Mouse (Mus musculus) intestine, embryonic 14.5 days (tissue): ENCODE data around the gene Gm7137. TPM values are rescaled to one million over a fixed set of nuclear protein-coding genes. Genes with fewer than 3 reads are reported as not detected.
"Not testable (repeated sequence)": the region's sequence is repeated elsewhere in the genome, so short reads cannot be mapped to it uniquely, and the experiment has no call there.

Experiments used
- ATAC-seq: fragments of 200-750 bp; cut with Nextera tagmentation; replicated peaks from 2 replicates; pipeline ENCODE4 v1.8.0; 2017; ENCODE audit warnings: low read depth, moderate number of reproducible peaks, moderate TSS enrichment, moderate library complexity; ENCODE audit not compliant: low FRiP score, low TSS enrichment
- DNase-seq: peaks from one replicate; pipeline ENCODE4 v3.0.0-alpha.2; 2018; ENCODE audit warnings: low spot score
- H3K27ac ChIP-seq: fragments of 300-500 bp; sonication (generic); 2 replicates; pipeline ENCODE4 v1.5.1; 2014; ENCODE audit warnings: low read depth, mild to moderate bottlenecking, control low read depth
- H3K27me3 ChIP-seq: fragments of 300-500 bp; sonication (generic); replicated peaks from 2 replicates; pipeline ENCODE4 v1.6.1; 2014; ENCODE audit warnings: low read length, control low read depth; ENCODE audit not compliant: control insufficient read depth, insufficient read depth
- H3K36me3 ChIP-seq: fragments of 300-500 bp; sonication (generic); 2 replicates; pipeline ENCODE4 v1.6.1; 2014; ENCODE audit warnings: low read length, control low read depth; ENCODE audit not compliant: control insufficient read depth, insufficient read depth
- H3K4me1 ChIP-seq: fragments of 300-500 bp; sonication (generic); replicated peaks from 2 replicates; pipeline ENCODE4 v1.6.1; 2014; ENCODE audit warnings: low read length, control low read depth, mixed read lengths; ENCODE audit not compliant: control insufficient read depth, insufficient read depth
- H3K4me2 ChIP-seq: fragments of 300-500 bp; sonication (generic); 2 replicates; pipeline ENCODE4 v1.6.1; 2014; ENCODE audit warnings: low read length
- H3K4me3 ChIP-seq: fragments of 300-500 bp; sonication (generic); 2 replicates; pipeline ENCODE4 v1.5.1; 2014; ENCODE audit warnings: low read depth, low read length, control low read depth, mixed read lengths
- H3K9ac ChIP-seq: fragments of 300-500 bp; sonication (generic); 2 replicates; pipeline ENCODE4 v1.6.1; 2014; ENCODE audit warnings: mild to moderate bottlenecking, low read length
- H3K9me3 ChIP-seq: fragments of 300-500 bp; sonication (generic); 2 replicates; pipeline ENCODE4 v1.6.1; 2016; ENCODE audit warnings: low read length, control low read depth; ENCODE audit not compliant: control insufficient read depth
- WGBS: fragments of 180-500 bp; shearing (Covaris S2); extraction: QIAGEN DNeasy Blood & Tissue Kit; methylation state at CpG from one replicate; pipeline ENCODE4 v1.1.7; 2014; 5-methylcytosine and 5-hydroxymethylcytosine counted together
- polyA plus RNA-seq: library from polyadenylated mRNA; unstranded; fragments of >200 nt; fragmentation: Nextera tagmentation; extraction: Ambion mirVana; gene quantifications from 2 replicates; pipeline ENCODE4 v1.2.1, GENCODE M21; 2014

Gm7137 gene
- polyA plus RNA-seq, 1 experiment from 2014 or later = not detected

- H3K9me3 ChIP-seq = no peaks in the 10 kb centered on the region
- H3K4me2 ChIP-seq = no peak within 1 kb of the TSS
- H3K27ac ChIP-seq = no peak within 1 kb of the TSS
- no peaks in the 10 kb centered on the region for H3K27me3 ChIP-seq
- 50% methylated on average over 8 of the region's 8 CpGs for WGBS
- ATAC-seq (no peak), DNase-seq (peak; percentile 52)
- H3K4me1 ChIP-seq = no peaks in the 10 kb centered on the region
- H3K36me3 ChIP-seq = no peaks in the 10 kb centered on the region
- H3K9ac ChIP-seq = no peak within 1 kb of the TSS
- H3K4me3 ChIP-seq = no peak within 1 kb of the TSS
Observed at GRCm38 (mm10) chr10:77798921-77799508, 11.0 kb upstream of the Gm7137 start, which contains the start of gene Gm19668. Gene Gm19668 (minus strand): TSS chr10:77799133.

- not testable (repeated sequence) for H3K4me3 ChIP-seq, ATAC-seq, H3K27me3 ChIP-seq, H3K9ac ChIP-seq, H3K27ac ChIP-seq, H3K9me3 ChIP-seq, DNase-seq, H3K36me3 ChIP-seq, H3K4me1 ChIP-seq, H3K4me2 ChIP-seq
- WGBS = 46% methylated on average over 3 of the region's 3 CpGs
Observed at GRCm38 (mm10) chr10:77798164-77798920, 10.3 kb upstream of the Gm7137 start.

- H3K27me3 ChIP-seq = no peaks in the 10 kb centered on the region
- no peak overlapping the region for H3K4me2 ChIP-seq
- H3K9ac ChIP-seq = no peak overlapping the region
- DNase-seq = no peak
- no peaks in the 10 kb centered on the region for H3K36me3 ChIP-seq
- no peak for ATAC-seq
- H3K4me3 ChIP-seq = no peak overlapping the region
- no peak overlapping the region for H3K27ac ChIP-seq
- H3K9me3 ChIP-seq = no peaks in the 10 kb centered on the region
- H3K4me1 ChIP-seq = no peaks in the 10 kb centered on the region
- WGBS = 24% methylated on average over 3 of the region's 3 CpGs
Observed at GRCm38 (mm10) chr10:77797677-77798076, 9.7 kb upstream of the Gm7137 start.

GRCm38 (mm10) chr10:77794976-77795375, 7.0 kb upstream of the Gm7137 start, which contains the start of gene Gm9639:
Gene Gm9639 (minus strand): TSS chr10:77795076.
- H3K4me3 ChIP-seq = no peak within 1 kb of the TSS
- H3K27me3 ChIP-seq = no peaks in the 10 kb centered on the region
- H3K4me1 ChIP-seq = no peaks in the 10 kb centered on the region
- no peak for ATAC-seq
- no peak within 1 kb of the TSS for H3K4me2 ChIP-seq
- WGBS = 57% methylated on average over 2 of the region's 2 CpGs
- no peaks in the 10 kb centered on the region for H3K9me3 ChIP-seq
- no peaks in the 10 kb centered on the region for H3K36me3 ChIP-seq
- no peak within 1 kb of the TSS for H3K27ac ChIP-seq
- no peak within 1 kb of the TSS for H3K9ac ChIP-seq
- no peak for DNase-seq

GRCm38 (mm10) chr10:77788621-77789020, 621 bp upstream of the Gm7137 start:
- H3K9me3 ChIP-seq = no peaks in the 10 kb centered on the region
- 81% methylated on average over 2 of the region's 2 CpGs for WGBS
- H3K4me2 ChIP-seq = no peak overlapping the region
- no peaks in the 10 kb centered on the region for H3K4me1 ChIP-seq
- H3K36me3 ChIP-seq = no peaks in the 10 kb centered on the region
- H3K4me3 ChIP-seq = no peak overlapping the region
- ATAC-seq (no peak), DNase-seq (no peak)
- H3K27me3 ChIP-seq = no peaks in the 10 kb centered on the region
- H3K27ac ChIP-seq = no peak overlapping the region
- H3K9ac ChIP-seq = no peak overlapping the region

GRCm38 (mm10) chr10:77783396-77783795, 4.6 kb downstream of the Gm7137 start:
- DNase-seq, H3K4me2 ChIP-seq, H3K36me3 ChIP-seq, ATAC-seq, H3K9me3 ChIP-seq, H3K4me1 ChIP-seq, H3K27ac ChIP-seq, H3K4me3 ChIP-seq, H3K27me3 ChIP-seq, H3K9ac ChIP-seq: not testable (repeated sequence)
- WGBS = 95% methylated on average over 1 of the region's 3 CpGs

- H3K4me3 ChIP-seq, H3K27ac ChIP-seq, H3K9ac ChIP-seq, H3K4me2 ChIP-seq, H3K9me3 ChIP-seq, DNase-seq, H3K36me3 ChIP-seq, H3K4me1 ChIP-seq, ATAC-seq, H3K27me3 ChIP-seq: not testable (repeated sequence)
- WGBS = no CpG with 5 or more reads among the region's 1 CpGs
Observed at GRCm38 (mm10) chr10:77782442-77782841, 5.6 kb downstream of the Gm7137 start, which contains the start of gene Gm3250. Gene Gm3250 (minus strand): TSS chr10:77782542.

GRCm38 (mm10) chr10:77776844-77777243, 11.2 kb downstream of the Gm7137 start, which contains the start of gene Gm7138:
Gene Gm7138 (minus strand): TSS chr10:77776944.
- not testable (repeated sequence) for H3K36me3 ChIP-seq, H3K9ac ChIP-seq, DNase-seq, ATAC-seq, H3K27ac ChIP-seq, H3K9me3 ChIP-seq, H3K4me2 ChIP-seq, H3K27me3 ChIP-seq, H3K4me3 ChIP-seq, H3K4me1 ChIP-seq
- 58% methylated on average over 1 of the region's 1 CpGs for WGBS
